Mouse (Mus musculus): Measurements from ENCODE around the gene Nubp1. TPM values are rescaled to one million over a fixed set of nuclear protein-coding genes. Genes with fewer than 3 reads are reported as not detected.

Gene Nubp1
- total RNA-seq (2021), result 1 to 10 TPM; 7.7 to 8.4 TPM
- long read RNA-seq, experiment 1, transcript Nubp1-201 (11 exons, 2,121 nt), result major isoform, 9 of 10 reads
- long read RNA-seq, experiment 1, partial matches to known transcripts, result 0 of 10 reads
- long read RNA-seq, experiment 1, other reads (novel, unspliced or antisense), result 1 of 10 reads
- long read RNA-seq, experiment 2, transcript Nubp1-201 (11 exons, 2,121 nt), result major isoform, 6 of 9 reads
- long read RNA-seq, experiment 2, partial matches to known transcripts, result 0 of 9 reads
- long read RNA-seq, experiment 2, other reads (novel, unspliced or antisense), result 3 of 9 reads

- peak; percentile 97 for DNase-seq
Observed at GRCm38 (mm10) chr16:10411764-10412746, at the start of gene Nubp1. TSS of gene Nubp1 (plus strand) at chr16:10411948.

GRCm38 (mm10) chr16:10363061-10363460 lies 48.7 kb upstream of the Nubp1 start:
- no peak for DNase-seq

DNA sequence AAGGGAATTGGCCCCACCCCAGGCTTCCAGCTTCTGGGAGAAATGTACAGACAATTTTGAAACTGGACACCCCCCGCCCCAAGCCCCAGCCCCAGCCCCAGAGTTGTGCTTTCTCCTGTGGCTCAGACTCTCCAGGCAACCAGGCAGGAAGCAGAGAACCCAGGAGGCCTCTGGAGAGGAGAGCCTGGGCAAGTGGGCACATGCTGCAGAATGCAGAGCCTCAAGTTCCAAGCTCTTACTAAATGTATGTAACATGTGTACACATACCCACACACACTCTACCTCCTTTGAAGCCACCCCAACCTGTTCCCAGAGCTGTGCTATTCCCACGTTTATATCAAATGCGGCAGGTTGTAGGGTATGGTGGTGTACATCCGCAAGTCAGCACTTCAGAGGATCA lies 46.0 kb upstream of the Nubp1 start:
- DNase-seq, result no peak

DNA sequence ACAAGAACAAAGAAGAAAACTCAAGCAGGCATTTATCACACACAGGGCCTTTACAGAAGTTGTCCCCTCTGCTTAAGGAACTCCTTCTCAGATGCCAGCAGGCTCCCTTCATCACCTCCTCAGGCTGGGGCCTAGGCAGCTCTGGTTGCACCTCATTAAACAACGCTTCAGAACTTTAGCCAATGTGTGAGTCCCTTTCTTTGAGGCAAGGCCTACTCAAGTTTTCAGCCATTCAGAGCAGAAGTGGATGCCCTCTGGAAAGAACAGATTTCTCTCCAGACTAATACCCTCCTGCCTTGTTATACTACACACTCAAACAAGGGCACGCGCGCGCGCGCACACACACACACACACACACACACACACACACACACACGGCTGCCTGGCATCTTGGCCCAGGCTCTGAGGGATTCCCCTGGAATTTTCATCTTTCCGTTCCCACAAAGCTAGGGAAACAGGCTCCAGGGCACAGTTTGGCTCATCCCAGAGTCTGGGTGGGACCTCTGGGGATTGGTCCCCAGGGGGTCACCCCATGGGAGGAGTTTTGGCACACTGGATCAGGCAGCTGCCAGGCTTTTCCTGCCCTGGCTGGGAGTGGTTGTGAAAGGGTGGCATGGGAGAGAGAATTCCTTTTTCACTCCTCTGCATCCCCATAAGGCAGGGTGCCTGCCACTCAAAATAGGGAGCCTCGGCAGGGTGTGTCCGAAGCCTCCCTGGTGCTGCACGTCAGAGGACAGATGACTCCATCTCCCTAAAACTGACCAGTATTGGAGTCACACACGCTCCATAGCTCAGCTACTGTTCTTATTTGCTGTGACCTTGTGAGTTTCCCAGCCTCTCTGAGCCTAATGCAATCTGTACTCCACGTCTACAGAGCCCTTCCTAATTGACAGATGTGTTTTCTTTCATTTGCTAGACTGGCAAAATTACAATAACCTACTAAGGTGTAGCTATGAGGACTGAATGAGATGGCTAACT lies 45.2 kb upstream of the Nubp1 start:
- peak in 1 of 2 experiments; percentile 27 for DNase-seq

- peak in 1 of 2 experiments; percentile 35 for DNase-seq
Observed at GRCm38 (mm10) chr16:10369468-10369934, 42.2 kb upstream of the Nubp1 start.

- DNase-seq, result no peak
Observed at GRCm38 (mm10) chr16:10369996-10370395, 41.8 kb upstream of the Nubp1 start.

GRCm38 (mm10) chr16:10372372-10372771 lies 39.4 kb upstream of the Nubp1 start:
- no peak for DNase-seq

DNA sequence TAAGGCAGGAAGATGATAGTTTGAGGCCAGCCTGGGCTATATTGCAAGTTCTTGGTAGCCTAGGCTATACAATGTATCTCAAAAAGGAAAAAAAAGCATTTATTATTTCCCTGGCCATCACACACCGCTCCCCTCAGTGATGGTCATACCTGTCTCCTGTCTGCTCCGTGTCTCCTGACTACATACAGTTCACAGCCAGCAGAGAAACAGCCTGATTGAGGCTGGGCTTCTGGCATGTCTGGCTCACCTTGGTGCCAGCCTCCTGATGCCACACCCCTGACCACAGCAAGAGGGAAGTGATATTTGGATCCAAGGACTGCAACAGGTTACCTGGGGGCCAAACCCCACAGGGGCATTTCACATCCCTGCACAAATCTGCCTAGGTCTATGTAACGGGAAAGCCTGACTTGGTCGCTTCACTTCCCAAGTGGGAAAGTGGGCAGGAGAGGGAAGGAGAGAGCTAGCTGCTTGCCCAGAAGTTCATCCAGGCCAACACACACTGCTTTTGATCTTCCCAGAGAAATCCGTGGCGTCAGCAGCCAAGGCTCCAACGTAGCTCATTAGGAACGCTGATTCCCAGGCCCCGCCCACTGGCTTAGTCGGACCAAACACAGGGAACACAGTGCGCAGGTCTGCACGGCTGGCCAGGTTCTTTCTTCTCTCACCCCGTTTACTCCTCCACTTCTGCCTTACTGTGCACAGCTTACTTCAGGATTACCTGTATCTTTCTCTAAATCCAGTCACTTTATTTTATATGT lies 37.3 kb upstream of the Nubp1 start:
- peak; percentile 43 to 45 for DNase-seq

DNA sequence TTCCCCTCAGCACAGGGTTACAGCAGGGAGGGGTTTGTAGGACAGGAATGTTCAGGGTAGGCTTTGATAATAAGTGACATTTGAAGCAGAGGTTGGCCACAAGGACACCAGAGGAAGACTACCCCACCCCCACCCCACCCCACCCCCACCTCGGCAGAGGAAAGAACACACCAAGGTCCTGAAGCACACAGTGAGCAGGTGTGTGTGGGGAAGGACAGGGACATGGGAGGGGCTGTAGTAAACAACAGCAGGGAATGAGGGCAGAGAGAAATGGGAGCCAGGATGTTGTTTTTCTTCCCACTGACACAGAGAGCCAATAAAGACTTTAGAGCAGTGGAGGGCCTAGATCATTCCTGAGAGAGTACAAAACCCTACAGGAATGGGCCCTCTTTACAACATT lies 34.5 kb upstream of the Nubp1 start:
- DNase-seq, result no peak

DNA sequence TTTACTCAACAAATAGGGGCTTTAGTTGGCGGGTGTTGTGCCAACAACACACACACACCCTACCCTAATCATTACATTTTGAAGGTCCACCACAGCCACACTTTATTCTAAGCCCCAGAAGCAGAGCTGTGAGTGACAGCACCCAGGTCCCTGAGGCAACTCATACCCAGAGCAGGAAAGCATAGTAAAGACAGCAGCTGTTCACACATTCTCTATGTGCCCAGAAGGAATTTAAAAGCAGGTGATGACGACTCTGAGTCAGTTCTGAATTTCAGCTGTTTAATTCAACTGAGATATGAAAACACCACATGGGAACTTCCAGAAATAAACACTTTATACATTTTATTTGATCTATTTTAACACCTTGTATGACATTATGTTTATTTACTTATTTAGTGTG lies 32.2 kb upstream of the Nubp1 start:
- no peak for DNase-seq

- DNase-seq, result peak; percentile 50 to 57
Observed at GRCm38 (mm10) chr16:10384060-10384497, 27.7 kb upstream of the Nubp1 start.

GRCm38 (mm10) chr16:10384544-10384943 lies 27.2 kb upstream of the Nubp1 start:
- DNase-seq, result no peak

- no peak for DNase-seq
Observed at GRCm38 (mm10) chr16:10385261-10385660, 26.5 kb upstream of the Nubp1 start.

- DNase-seq, result no peak
Observed at GRCm38 (mm10) chr16:10388634-10389365, 22.9 kb upstream of the Nubp1 start.

DNA sequence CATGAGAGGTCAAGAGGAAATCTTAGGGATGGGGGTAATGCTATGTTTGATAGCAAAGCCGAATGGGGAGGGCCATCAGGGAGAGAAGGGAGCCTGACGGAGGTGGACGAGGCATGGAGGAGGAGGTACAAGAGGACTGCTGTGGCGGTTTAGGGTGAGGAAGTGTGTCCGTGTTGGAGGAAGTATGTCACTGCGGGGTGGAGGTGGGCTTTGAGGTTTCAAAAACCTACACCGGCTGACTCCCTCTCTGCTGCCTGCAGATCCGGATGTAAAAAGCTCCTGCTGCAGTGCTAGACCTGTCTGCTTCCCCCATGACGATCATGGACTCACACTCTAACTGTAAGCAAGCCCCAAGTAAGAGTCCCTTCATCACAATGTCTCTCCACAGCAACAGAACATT lies 19.2 kb upstream of the Nubp1 start:
- DNase-seq, result no peak

- DNase-seq, result peak; percentile 40 to 49
Observed at GRCm38 (mm10) chr16:10394699-10395540, 16.8 kb upstream of the Nubp1 start, which contains the start of gene Tekt5. TSS of gene Tekt5 (minus strand) at chr16:10395490.

DNA sequence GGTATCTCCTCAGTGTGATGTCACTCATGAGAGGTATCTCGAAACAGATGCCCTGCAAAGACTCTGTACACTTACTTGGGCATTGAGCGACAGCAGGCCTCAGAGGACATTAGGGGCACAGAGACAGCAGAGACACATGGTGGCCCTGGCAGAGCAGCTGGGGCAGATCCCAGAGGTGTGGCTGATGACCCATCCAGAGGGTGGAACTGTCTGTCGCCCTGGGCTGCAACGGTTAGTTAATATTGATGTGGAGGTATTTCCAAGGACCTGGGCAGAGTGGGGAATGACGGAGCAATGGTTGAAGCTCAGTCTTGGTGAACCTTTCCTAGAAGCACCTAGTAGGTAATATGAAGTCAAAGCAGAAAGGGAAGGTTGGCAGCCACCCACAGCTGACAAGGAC lies 13.0 kb upstream of the Nubp1 start:
- no peak for DNase-seq

GRCm38 (mm10) chr16:10399160-10399559 lies 12.6 kb upstream of the Nubp1 start:
- DNase-seq, result peak; percentile 63 to 94

- peak; percentile 55 to 71 for DNase-seq
Observed at GRCm38 (mm10) chr16:10415976-10416375, 4.2 kb downstream of the Nubp1 start.

All from heart, adult 18-20 months (tissue).